Mouse (Mus musculus) myocyte (in vitro differentiated cells): ENCODE measurements around the gene Pld4. TPM values are rescaled to one million over a fixed set of nuclear protein-coding genes. Genes with fewer than 3 reads are reported as not detected.
"Not testable (repeated sequence)": the region's sequence is repeated elsewhere in the genome, so short reads cannot be mapped to it uniquely, and the experiment has no call there.

Experiments
- H3K27me3 ChIP-seq: one replicate; pipeline ENCODE4 v1.6.1; 2011; ENCODE audit not compliant: control insufficient read depth, insufficient read depth, insufficient read length
- H3K36me3 ChIP-seq: one replicate; pipeline ENCODE4 v1.6.1; 2011; ENCODE audit not compliant: control insufficient read depth, insufficient read depth
- H3K4me2 ChIP-seq: one replicate; pipeline ENCODE4 v1.6.1; 2011; ENCODE audit warnings: low read depth, control low read depth
- H3K4me3 ChIP-seq: one replicate; pipeline ENCODE4 v1.5.1; 2011; ENCODE audit warnings: mild to moderate bottlenecking, control low read depth, moderate library complexity
- H3K79me2 ChIP-seq: one replicate; pipeline ENCODE4 v1.6.1; 2011; ENCODE audit not compliant: control insufficient read depth, insufficient read depth
- H3ac ChIP-seq: one replicate; pipeline ENCODE4 v1.6.1; 2011; ENCODE audit not compliant: control insufficient read depth, insufficient read length
- CEBPB ChIP-seq: IDR thresholded peaks from 2 replicates; pipeline ENCODE4 v1.6.1; 2011; ENCODE audit warnings: mild to moderate bottlenecking, moderate library complexity; ENCODE audit not compliant: poor library complexity, insufficient read depth, severe bottlenecking
- E2F4 ChIP-seq: IDR thresholded peaks from one replicate; pipeline ENCODE4 v1.6.1; 2011; ENCODE audit warnings: mild to moderate bottlenecking, control low read depth, moderate library complexity; ENCODE audit not compliant: insufficient read depth
- MAX ChIP-seq: IDR thresholded peaks from one replicate; pipeline ENCODE4 v1.6.1; 2011; ENCODE audit warnings: low read depth, mild to moderate bottlenecking, control low read depth
- MYOD1 ChIP-seq, 3 experiments: IDR thresholded peaks; one replicate each; pipeline ENCODE4 v1.6.1; 2011; ENCODE audit warnings: control low read depth in 2 of 3, low read depth in 2 of 3, mild to moderate bottlenecking in 2 of 3, moderate library complexity in 1 of 3; ENCODE audit not compliant: insufficient read length in 2 of 3, control insufficient read depth in 1 of 3
- MYOG ChIP-seq, 3 experiments: IDR thresholded peaks; one replicate each; pipeline ENCODE4 v1.6.1; 2011; ENCODE audit warnings: control low read depth in 2 of 3, low read depth in 2 of 3, mild to moderate bottlenecking in 2 of 3; ENCODE audit not compliant: insufficient read length in 2 of 3, control insufficient read depth in 1 of 3, insufficient read depth in 1 of 3
- POLR2A ChIP-seq: IDR thresholded peaks from one replicate; pipeline ENCODE4 v1.6.1; 2011; ENCODE audit warnings: low read depth, mild to moderate bottlenecking, control low read depth, moderate library complexity; ENCODE audit not compliant: insufficient read length
- POLR2AphosphoS2 ChIP-seq: IDR thresholded peaks from one replicate; pipeline ENCODE4 v1.6.1; 2011; ENCODE audit warnings: low read depth, control low read depth; ENCODE audit not compliant: insufficient read length
- REST ChIP-seq: IDR thresholded peaks from one replicate; pipeline ENCODE4 v1.6.1; 2011; ENCODE audit warnings: mild to moderate bottlenecking, control low read depth, moderate library complexity; ENCODE audit not compliant: insufficient read depth, insufficient read length
- SRF ChIP-seq: IDR thresholded peaks from one replicate; pipeline ENCODE4 v1.6.1; 2011; ENCODE audit warnings: low read depth; ENCODE audit not compliant: control insufficient read depth, insufficient read length
- TCF12 ChIP-seq: IDR thresholded peaks from one replicate; pipeline ENCODE4 v1.6.1; 2011; ENCODE audit warnings: mild to moderate bottlenecking, control low read depth; ENCODE audit not compliant: poor library complexity, insufficient read depth, severe bottlenecking
- TCF3 ChIP-seq: IDR thresholded peaks from one replicate; pipeline ENCODE4 v1.6.1; 2011; ENCODE audit warnings: low read depth, control low read depth; ENCODE audit not compliant: insufficient read length
- USF1 ChIP-seq: IDR thresholded peaks from one replicate; pipeline ENCODE4 v1.6.1; 2011; ENCODE audit warnings: low read depth, mild to moderate bottlenecking, control low read depth, moderate library complexity
- polyA plus RNA-seq: library from polyadenylated mRNA; unstranded; fragments of >200 nt; fragmentation: generic; extraction: Trizol; gene quantifications from one replicate; pipeline ENCODE4 v1.2.1, GENCODE M21; 2012; ENCODE audit warnings: missing spikeins

The Pld4 gene
- polyA plus RNA-seq, 1 experiment, result 0.08 TPM

GRCm38 (mm10) chr12:112810092-112810885, 49.8 kb downstream of the Pld4 start:
- Histone ChIP-seq H3K27me3 (no peaks in the 10 kb centered on the region), H3K36me3 (no peaks in the 10 kb centered on the region), H3ac (no peak overlapping the region), H3K79me2 (no peaks in the 10 kb centered on the region), H3K4me3 (peak overlapping the region; percentile 44), H3K4me2 (peak overlapping the region; percentile 94)
- TF ChIP-seq TCF12, result no peak
- TF ChIP-seq POLR2AphosphoS2, result no peak
- no peak for TF ChIP-seq MYOG (IDR thresholded peaks at IDR 0.05; ENCODE audit: control insufficient read depth in 1 of 3, insufficient read depth in 1 of 3, insufficient read length in 2 of 3, low read depth in 2 of 3)
- TF ChIP-seq POLR2A, result no peak
- no peak for TF ChIP-seq MYOD1 (IDR thresholded peaks at IDR 0.05; ENCODE audit: control insufficient read depth in 1 of 3, insufficient read length in 2 of 3, low read depth in 2 of 3)
- TF ChIP-seq TCF3, result no peak
- no peak for TF ChIP-seq E2F4
- TF ChIP-seq REST, result no peak
- TF ChIP-seq CEBPB, result no peak
- TF ChIP-seq MAX, result no peak
- no peak for TF ChIP-seq USF1
- no peak for TF ChIP-seq SRF

- Histone ChIP-seq H3K4me3 (no peak overlapping the region), H3K4me2 (no peak overlapping the region), H3K27me3 (no peaks in the 10 kb centered on the region), H3K79me2 (no peaks in the 10 kb centered on the region), H3K36me3 (peaks cover 4% of the 10 kb centered on the region), H3ac (no peak overlapping the region)
- no peak for TF ChIP-seq MYOD1 (IDR thresholded peaks at IDR 0.05; ENCODE audit: control insufficient read depth in 1 of 3, insufficient read length in 2 of 3, low read depth in 2 of 3)
- no peak for TF ChIP-seq E2F4
- no peak for TF ChIP-seq POLR2A
- TF ChIP-seq USF1, result no peak
- TF ChIP-seq REST, result no peak
- TF ChIP-seq MAX, result no peak
- no peak for TF ChIP-seq TCF12
- no peak for TF ChIP-seq SRF
- TF ChIP-seq POLR2AphosphoS2, result no peak
- no peak for TF ChIP-seq MYOG (IDR thresholded peaks at IDR 0.05; ENCODE audit: control insufficient read depth in 1 of 3, insufficient read depth in 1 of 3, insufficient read length in 2 of 3, low read depth in 2 of 3)
- no peak for TF ChIP-seq CEBPB
- TF ChIP-seq TCF3, result no peak
Measured at GRCm38 (mm10) chr12:112813370-112813769, 52.9 kb downstream of the Pld4 start.

GRCm38 (mm10) chr12:112814682-112815470, 54.4 kb downstream of the Pld4 start:
- TF ChIP-seq E2F4, result no peak
- TF ChIP-seq MYOG (IDR thresholded peaks at IDR 0.05; ENCODE audit: control insufficient read depth in 1 of 3, insufficient read depth in 1 of 3, insufficient read length in 2 of 3, low read depth in 2 of 3), result no peak
- TF ChIP-seq USF1, result no peak
- no peak for TF ChIP-seq POLR2A
- no peak for TF ChIP-seq CEBPB
- TF ChIP-seq POLR2AphosphoS2, result no peak
- no peak for TF ChIP-seq SRF
- no peak for TF ChIP-seq TCF3
- TF ChIP-seq MYOD1 (IDR thresholded peaks at IDR 0.05; ENCODE audit: control insufficient read depth in 1 of 3, insufficient read length in 2 of 3, low read depth in 2 of 3), result no peak
- no peak for TF ChIP-seq MAX
- no peak overlapping the region for H3K4me2 ChIP-seq
- H3ac ChIP-seq, result no peak overlapping the region
- H3K79me2 ChIP-seq, result peaks cover 2% of the 10 kb centered on the region
- peaks cover 16% of the 10 kb centered on the region for H3K36me3 ChIP-seq
- H3K4me3 ChIP-seq, result no peak overlapping the region
- H3K27me3 ChIP-seq, result no peaks in the 10 kb centered on the region

- H3K79me2 ChIP-seq, result peaks cover 16% of the 10 kb centered on the region
- H3K36me3 ChIP-seq, result peaks cover 22% of the 10 kb centered on the region
- no peak overlapping the region for H3ac ChIP-seq
- no peaks in the 10 kb centered on the region for H3K27me3 ChIP-seq
- no peak overlapping the region for H3K4me2 ChIP-seq
- TF ChIP-seq MYOD1 (IDR thresholded peaks at IDR 0.05; ENCODE audit: control insufficient read depth in 1 of 3, insufficient read length in 2 of 3, low read depth in 2 of 3), result peak in 1 of 3 experiments; percentile 13
- no peak for TF ChIP-seq POLR2A
- H3K4me3 ChIP-seq, result no peak overlapping the region
Measured at GRCm38 (mm10) chr12:112816294-112816693, 55.8 kb downstream of the Pld4 start.

- H3K4me3 ChIP-seq, H3K27me3 ChIP-seq, H3K4me2 ChIP-seq, H3ac ChIP-seq: not testable (repeated sequence)
- Histone ChIP-seq H3K79me2 (peaks cover 22% of the 10 kb centered on the region), H3K36me3 (peaks cover 27% of the 10 kb centered on the region)
Measured at GRCm38 (mm10) chr12:112816866-112817265, 56.4 kb downstream of the Pld4 start.
